Mouse (Mus musculus): Measurements from ENCODE around the gene Gm18336.

DNA sequence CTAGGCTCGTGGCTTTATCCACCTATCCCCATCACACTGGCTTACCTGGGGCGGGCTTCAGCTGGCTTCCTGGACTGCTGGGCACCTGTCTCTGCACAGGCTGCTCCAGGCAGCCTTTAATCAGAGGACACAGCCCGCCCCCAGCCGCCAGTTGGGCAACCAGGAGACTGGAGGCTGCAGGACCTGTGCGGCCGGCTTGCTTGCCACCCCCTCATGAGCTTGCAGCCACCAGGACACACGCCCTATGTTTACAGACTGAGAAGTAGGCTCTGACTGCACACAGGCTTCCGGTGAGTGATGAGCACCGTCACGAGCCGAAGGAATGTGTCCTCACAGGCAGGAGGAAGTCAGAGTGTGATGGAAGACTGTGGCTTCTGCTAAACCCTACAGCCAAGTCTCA, 36.7 kb upstream of the Gm18336 start, which contains the start of gene Trex2:
- TF ChIP-seq CTCF (IDR thresholded peaks at IDR 0.05; ENCODE audit: low read depth, low read length) (no peak), POLR2A (IDR thresholded peaks at IDR 0.05; ENCODE audit: borderline replicate concordance, low read depth, low read length) (no peak)

Measured in bone marrow macrophage, adult 2 months (primary cell).